Mouse (Mus musculus) intestine, postnatal 0 days (tissue): ENCODE results near the gene Plac9a. TPM values are rescaled to one million over a fixed set of nuclear protein-coding genes. Genes with fewer than 3 reads are reported as not detected.
A peak's percentile ranks its signal among the peaks of the same experiment; 100 is the strongest.

Source experiments
- ATAC-seq: fragments of 200-750 bp; cut with Nextera tagmentation; 2 replicates; pipeline ENCODE4 v1.8.0; 2017; ENCODE audit warnings: mild to moderate bottlenecking, moderate TSS enrichment, moderate library complexity
- H3K27ac ChIP-seq: fragments of 300-500 bp; sonication (generic); 2 replicates; pipeline ENCODE4 v1.5.1; 2014; ENCODE audit warnings: mild to moderate bottlenecking, low read depth, low read length, moderate library complexity
- H3K27me3 ChIP-seq: fragments of 300-500 bp; sonication (generic); replicated peaks from 2 replicates; pipeline ENCODE4 v1.6.1; 2014; ENCODE audit warnings: low read length, mixed read lengths; ENCODE audit not compliant: control insufficient read depth, insufficient read depth
- H3K36me3 ChIP-seq: fragments of 300-500 bp; sonication (generic); 2 replicates; pipeline ENCODE4 v1.6.1; 2014; ENCODE audit warnings: mild to moderate bottlenecking, moderate library complexity; ENCODE audit not compliant: control insufficient read depth, insufficient read depth
- H3K4me1 ChIP-seq: fragments of 300-500 bp; sonication (generic); replicated peaks from 2 replicates; pipeline ENCODE4 v1.6.1; 2014; ENCODE audit warnings: antibody characterized with exemption, low read length, mixed read lengths; ENCODE audit not compliant: control insufficient read depth, insufficient read depth
- H3K4me2 ChIP-seq: fragments of 300-500 bp; sonication (generic); replicated peaks from 2 replicates; pipeline ENCODE4 v1.6.1; 2014; ENCODE audit warnings: low read depth, mild to moderate bottlenecking, moderate library complexity
- H3K4me3 ChIP-seq: fragments of 300-500 bp; sonication (generic); 2 replicates; pipeline ENCODE4 v1.5.1; 2014; ENCODE audit warnings: low read depth, low read length
- H3K9ac ChIP-seq: fragments of 300-500 bp; sonication (generic); 2 replicates; pipeline ENCODE4 v1.6.1; 2014; ENCODE audit warnings: mild to moderate bottlenecking, low read depth, low read length
- H3K9me3 ChIP-seq: fragments of 300-500 bp; sonication (generic); 2 replicates; pipeline ENCODE4 v1.6.1; 2016; ENCODE audit warnings: mixed run types; ENCODE audit not compliant: control insufficient read depth
- CTCF ChIP-seq: sonication (generic); IDR thresholded peaks from 2 replicates; pipeline ENCODE4 v1.5.1; 2016; ENCODE audit warnings: low read depth, mild to moderate bottlenecking, control low read depth, antibody characterized with exemption, moderate library complexity
- WGBS: fragments of 180-500 bp; shearing (Covaris S2); extraction: QIAGEN DNeasy Blood & Tissue Kit; methylation state at CpG from one replicate; pipeline ENCODE4 v1.1.7; 2014; 5-methylcytosine and 5-hydroxymethylcytosine counted together
- polyA plus RNA-seq: library from polyadenylated mRNA; unstranded; fragments of >200 nt; fragmentation: Nextera tagmentation; extraction: Ambion mirVana; gene quantifications from 2 replicates; pipeline ENCODE4 v1.2.1, GENCODE M21; 2015

Gene Plac9a
- polyA plus RNA-seq, 1 experiment from 2014 or later = 1.3 TPM

DNA sequence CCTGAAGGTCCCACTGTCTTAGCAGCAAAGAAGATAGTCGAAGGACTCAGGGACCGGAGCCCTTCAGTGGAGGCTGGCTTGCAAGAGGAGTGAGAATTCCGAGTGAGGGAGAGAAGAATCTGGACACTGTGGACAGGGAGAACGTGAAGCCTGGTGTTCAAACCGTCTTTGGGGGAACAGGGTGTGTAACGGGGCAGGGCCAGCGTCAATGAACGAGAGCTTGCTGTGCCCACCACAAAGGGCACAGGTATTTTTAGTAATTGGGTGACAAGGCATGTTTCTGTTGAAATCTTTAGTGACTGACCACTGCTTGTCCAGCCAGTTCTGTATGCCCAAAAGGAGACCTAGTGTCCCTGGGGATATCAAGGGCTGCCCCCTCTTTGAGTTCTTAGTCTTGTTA is 56.4 kb downstream of the Plac9a start:
- peaks cover 6% of the 10 kb centered on the region for H3K4me1 ChIP-seq
- H3K36me3 ChIP-seq = no peaks in the 10 kb centered on the region
- no peaks in the 10 kb centered on the region for H3K27me3 ChIP-seq
- H3K9ac ChIP-seq = no peak overlapping the region
- H3K27ac ChIP-seq = peak overlapping the region; percentile 64; the same call in 1 of the 2 replicates
- WGBS = 34% methylated on average over 8 of the region's 8 CpGs
- H3K4me3 ChIP-seq = no peak overlapping the region
- peak overlapping the region; percentile 30 for H3K4me2 ChIP-seq
- no peak for ATAC-seq
- no peaks in the 10 kb centered on the region for H3K9me3 ChIP-seq
- TF ChIP-seq CTCF = no peak

DNA sequence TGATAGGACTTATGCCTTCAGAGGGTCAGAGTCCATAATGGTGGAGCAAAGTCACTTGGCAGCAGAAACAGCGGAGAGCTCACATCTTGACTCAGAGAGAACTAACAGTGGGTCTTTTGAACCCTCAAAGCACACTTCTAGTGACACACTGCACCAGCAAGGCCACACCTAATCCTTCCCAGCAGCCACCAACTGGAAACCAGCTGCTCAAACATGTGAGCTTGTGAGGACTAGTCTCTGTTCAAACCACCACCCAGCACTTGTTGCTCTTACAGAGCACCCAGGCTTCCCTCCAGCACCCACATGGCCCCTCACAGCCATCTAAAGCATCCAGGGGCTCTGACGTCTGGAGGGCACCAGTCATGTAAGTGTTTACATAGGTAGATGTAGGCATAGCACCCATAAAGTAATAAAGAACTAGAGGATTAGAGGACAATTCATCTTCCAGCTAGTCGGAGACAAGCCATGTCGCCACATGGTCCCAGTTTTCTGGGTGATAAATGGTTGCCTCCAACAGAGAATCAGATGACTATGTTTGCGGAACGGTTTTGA is 57.0 kb downstream of the Plac9a start:
- Histone ChIP-seq H3K9ac (no peak overlapping the region), H3K27me3 (no peaks in the 10 kb centered on the region), H3K4me1 (peaks cover 6% of the 10 kb centered on the region), H3K36me3 (no peaks in the 10 kb centered on the region), H3K4me3 (no peak overlapping the region), H3K9me3 (no peaks in the 10 kb centered on the region), H3K4me2 (peak overlapping the region; percentile 30; the same call in 1 of the 2 replicates), H3K27ac (peak overlapping the region; percentile 64; the same call in 1 of the 2 replicates)
- TF ChIP-seq CTCF = no peak
- peak; percentile 34 for ATAC-seq
- 39% methylated on average over 6 of the region's 6 CpGs for WGBS

DNA sequence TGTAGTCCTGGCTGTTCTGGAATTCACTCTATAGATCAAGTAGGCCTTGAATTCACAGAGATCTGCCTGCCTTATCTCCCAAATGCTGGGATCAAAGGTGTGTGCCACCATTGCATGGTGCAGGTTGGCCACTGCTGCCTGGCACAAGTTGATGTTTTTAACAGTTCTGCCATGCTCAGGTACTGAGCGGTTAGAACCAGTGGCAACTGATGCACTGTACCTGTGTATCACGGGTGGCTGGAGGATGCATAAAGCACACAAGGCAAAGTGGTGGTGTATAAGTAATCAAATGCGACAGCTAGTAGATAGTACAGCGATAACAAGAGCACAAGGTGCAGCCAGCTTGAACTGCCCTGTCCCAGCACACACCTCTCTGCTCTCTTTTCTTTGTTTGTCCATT is 58.5 kb downstream of the Plac9a start:
- peak overlapping the region; percentile 57; the same call in 1 of the 2 replicates for H3K27ac ChIP-seq

DNA sequence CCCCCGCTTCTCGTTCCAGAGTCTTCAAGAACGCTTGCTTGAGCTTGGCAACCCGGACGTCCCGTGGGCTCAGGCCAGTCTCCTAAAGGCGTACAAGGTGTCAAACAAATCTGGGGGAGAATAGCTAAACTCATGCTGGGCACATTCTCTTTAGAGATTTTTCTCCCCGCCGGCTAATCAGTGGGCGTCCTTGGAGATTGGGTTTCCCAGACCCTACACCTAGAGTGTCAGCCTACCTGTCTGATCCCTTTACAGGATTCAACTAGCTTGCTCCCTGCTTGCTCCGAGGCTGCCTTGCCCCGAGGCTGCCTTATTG is 60.3 kb downstream of the Plac9a start:
- Histone ChIP-seq H3K27me3 (no peaks in the 10 kb centered on the region), H3K4me1 (peaks cover 6% of the 10 kb centered on the region), H3K4me2 (peak overlapping the region; percentile 85), H3K9me3 (no peaks in the 10 kb centered on the region), H3K9ac (peak overlapping the region; percentile 84), H3K27ac (peak overlapping the region; percentile 94), H3K4me3 (peak overlapping the region; percentile 76), H3K36me3 (no peaks in the 10 kb centered on the region)
- no peak for TF ChIP-seq CTCF
- WGBS = 4% methylated on average over 12 of the region's 12 CpGs
- no peak for ATAC-seq

More for the DNA sequence above, 58.5 kb downstream of the Plac9a start:
- H3K4me2 ChIP-seq = no peak overlapping the region; the same call in 1 of the 2 replicates
- H3K4me3 ChIP-seq = no peak overlapping the region
- peak; percentile 18; the same call in 1 of the 2 replicates for ATAC-seq
- WGBS = 53% methylated on average over 4 of the region's 4 CpGs
- H3K36me3 ChIP-seq = no peaks in the 10 kb centered on the region
- H3K27me3 ChIP-seq = no peaks in the 10 kb centered on the region
- H3K4me1 ChIP-seq = peaks cover 6% of the 10 kb centered on the region
- no peak overlapping the region for H3K9ac ChIP-seq
- no peaks in the 10 kb centered on the region for H3K9me3 ChIP-seq
- TF ChIP-seq CTCF = no peak

DNA sequence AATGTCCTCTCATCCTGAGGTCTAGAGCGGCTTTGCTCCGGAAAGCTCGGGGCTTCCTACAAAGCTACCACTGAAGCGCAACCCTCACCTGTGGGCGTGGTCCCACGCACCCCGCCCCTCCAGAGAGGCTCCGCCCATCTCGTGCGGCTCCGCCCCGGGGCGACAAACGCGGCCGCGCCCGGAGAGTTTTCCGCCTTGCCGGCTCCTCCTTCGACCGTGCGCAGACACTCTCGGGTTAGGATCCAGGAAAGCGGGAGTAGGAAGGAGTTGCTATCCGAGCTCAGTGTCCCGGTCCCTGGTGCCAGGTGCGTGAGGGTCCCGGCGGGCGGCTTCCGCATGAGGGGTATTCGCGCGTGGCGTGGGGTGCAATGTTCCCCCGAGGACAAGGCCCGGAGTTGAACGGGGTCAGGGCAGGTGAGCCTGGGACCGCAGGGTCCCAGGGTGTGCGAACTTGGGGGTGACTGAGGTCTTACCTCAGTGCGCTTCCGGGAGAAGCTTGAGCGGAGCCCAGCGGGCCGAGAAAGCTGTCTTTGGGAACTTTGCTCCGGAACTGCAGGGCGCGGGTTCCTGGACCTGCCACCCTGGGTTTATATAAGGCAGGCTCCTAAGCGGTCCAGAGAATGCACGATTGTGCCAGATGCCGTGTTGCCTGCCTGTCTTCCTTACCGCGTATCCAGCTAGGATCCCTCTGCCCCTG is 60.8 kb downstream of the Plac9a start, which contains the start of gene Anxa11:
Gene Anxa11, plus strand, starts transcription at position 166 of the 697 bp plus-strand sequence.
- no peaks in the 10 kb centered on the region for H3K36me3 ChIP-seq
- H3K27me3 ChIP-seq = no peaks in the 10 kb centered on the region
- H3K4me3 ChIP-seq = peak within 1 kb of the TSS; percentile 76
- peaks cover 6% of the 10 kb centered on the region for H3K4me1 ChIP-seq
- H3K9ac ChIP-seq = peak within 1 kb of the TSS; percentile 84
- peak within 1 kb of the TSS; percentile 85 for H3K4me2 ChIP-seq
- no peaks in the 10 kb centered on the region for H3K9me3 ChIP-seq
- under 1% methylated on average over 54 of the region's 54 CpGs for WGBS
- H3K27ac ChIP-seq = peak within 1 kb of the TSS; percentile 94
- TF ChIP-seq CTCF = no peak
- ATAC-seq = peak; percentile 81

DNA sequence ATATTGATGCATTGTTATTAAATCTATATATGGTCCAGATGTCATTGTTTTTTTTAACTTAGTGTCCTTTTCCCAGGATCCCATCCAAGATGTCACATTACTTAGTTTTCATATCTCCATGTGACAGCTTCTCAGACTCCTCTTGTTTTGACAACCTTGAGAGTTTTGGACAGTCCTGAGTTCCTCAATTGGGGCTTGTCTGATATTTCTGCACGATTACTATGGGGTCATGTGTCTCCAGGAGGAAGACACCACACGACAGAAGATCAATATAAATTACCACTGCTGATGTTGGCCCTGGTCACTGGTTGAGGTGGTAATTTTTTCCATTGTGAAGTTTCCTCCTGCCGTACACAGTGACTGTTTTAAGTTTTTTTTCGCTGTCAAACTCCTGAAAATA is 61.3 kb downstream of the Plac9a start:
- no peaks in the 10 kb centered on the region for H3K27me3 ChIP-seq
- H3K9me3 ChIP-seq = no peaks in the 10 kb centered on the region
- peak overlapping the region; percentile 85 for H3K4me2 ChIP-seq
- WGBS = 0% methylated on average over 4 of the region's 4 CpGs
- peak; percentile 1; the same call in 1 of the 2 replicates for ATAC-seq
- no peak for TF ChIP-seq CTCF
- H3K9ac ChIP-seq = peak overlapping the region; percentile 84
- no peak overlapping the region; the same call in 1 of the 2 replicates for H3K27ac ChIP-seq
- H3K4me1 ChIP-seq = peaks cover 6% of the 10 kb centered on the region
- H3K36me3 ChIP-seq = no peaks in the 10 kb centered on the region
- peak overlapping the region; percentile 76 for H3K4me3 ChIP-seq
